Mouse (Mus musculus): ENCODE data around the gene Gna12.

The Gna12 gene

DNA sequence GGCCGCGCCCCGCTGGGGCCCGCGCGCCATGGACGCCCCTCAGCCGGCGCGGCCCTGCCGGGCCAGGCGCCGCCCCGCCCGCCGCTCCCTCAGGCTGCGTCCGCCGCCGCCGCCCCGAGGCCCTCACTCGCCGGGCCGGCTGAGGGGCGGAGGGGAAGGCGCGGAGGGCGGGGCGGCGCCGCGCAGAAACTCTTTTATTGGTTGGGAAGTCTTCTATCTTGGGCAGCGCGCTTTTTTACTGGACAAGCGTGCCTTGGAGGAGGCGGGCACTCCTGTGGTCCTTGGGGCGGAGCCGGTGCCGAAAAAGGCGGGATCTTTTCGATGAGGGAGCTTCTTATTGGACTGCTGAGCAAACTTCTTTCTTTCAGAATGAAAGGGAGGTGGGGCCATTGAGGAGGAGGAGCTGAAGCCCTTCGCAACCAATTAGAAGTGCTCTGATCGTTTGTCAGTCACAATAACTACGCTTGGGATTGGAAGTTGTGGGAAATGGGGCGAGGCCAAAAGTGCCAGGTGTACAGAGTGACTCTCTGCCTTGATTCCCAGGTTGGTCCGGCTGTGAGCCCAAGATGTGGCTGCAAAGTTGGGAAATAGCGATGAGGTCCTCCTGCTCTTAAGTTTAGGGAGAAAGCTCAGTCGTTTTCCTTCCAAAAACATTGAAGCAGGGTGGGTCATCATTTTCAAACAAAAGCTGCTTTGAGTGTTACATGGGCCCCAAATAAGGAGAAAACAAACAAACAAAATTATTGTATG, at the start of gene Gna12:
Gene Gna12 (minus strand): TSS at position 118 of the 750 bp plus-strand sequence.
- DNase-seq (ENCODE audit: low read depth, low spot score) = peak; percentile 99

DNA sequence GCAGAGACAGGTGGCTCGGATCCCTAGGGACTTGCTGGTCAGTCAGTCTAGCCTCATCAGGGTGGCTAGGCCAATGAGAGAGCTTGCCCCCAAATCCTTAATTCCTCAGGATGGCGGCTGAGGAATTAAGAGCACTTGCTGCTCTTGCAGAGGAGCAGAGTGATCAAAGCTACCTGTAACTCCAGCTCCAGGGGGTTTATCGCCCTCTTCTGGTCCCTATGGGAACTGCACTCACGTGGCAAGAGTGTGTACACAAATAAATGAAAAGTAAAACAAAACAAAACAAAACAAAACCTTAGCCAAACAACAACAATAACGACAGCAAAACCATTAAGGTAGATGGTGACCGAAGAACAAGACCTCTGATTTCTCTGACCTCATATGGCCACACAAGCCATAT, 48.4 kb upstream of the Gna12 start:
- no peak for DNase-seq (ENCODE audit: low read depth, low spot score)

DNA sequence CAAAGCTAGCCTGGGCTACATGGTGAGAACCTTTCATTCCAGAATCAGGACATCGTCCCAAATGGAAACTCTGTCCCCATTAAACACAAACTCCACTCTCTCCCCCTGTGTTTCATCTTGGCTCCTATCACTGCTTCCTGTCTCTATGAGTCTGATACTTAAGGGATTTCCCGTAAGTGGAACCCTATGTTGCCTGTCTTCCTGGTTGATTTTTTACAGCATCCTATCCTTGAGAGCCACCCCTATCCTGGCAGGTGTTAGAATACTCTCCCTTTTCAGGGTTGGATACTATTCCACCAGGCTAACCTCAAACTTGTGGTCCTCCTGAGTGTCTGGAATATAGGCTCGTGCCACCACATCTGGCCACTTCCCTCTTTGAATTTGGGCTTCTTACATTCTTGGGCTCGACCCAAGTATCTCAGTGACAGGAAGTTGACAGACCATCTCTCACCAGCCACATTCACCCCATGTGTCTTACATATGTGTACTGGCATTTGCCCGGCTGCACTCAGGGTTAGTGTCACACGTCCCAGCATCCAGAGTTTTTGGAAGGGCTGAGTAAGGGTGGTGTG, 43.6 kb upstream of the Gna12 start:
- no peak for DNase-seq (ENCODE audit: low read depth, low spot score)

GRCm38 (mm10) chr5:140873039-140873551, 42.9 kb upstream of the Gna12 start:
- no peak for DNase-seq (ENCODE audit: low read depth, low spot score)

- peak; percentile 63 for DNase-seq (ENCODE audit: low read depth, low spot score)
Measured at GRCm38 (mm10) chr5:140872532-140873038, 42.4 kb upstream of the Gna12 start.

- no peak for DNase-seq (ENCODE audit: low read depth, low spot score)
Measured at GRCm38 (mm10) chr5:140871241-140871640, 41.0 kb upstream of the Gna12 start.

DNA sequence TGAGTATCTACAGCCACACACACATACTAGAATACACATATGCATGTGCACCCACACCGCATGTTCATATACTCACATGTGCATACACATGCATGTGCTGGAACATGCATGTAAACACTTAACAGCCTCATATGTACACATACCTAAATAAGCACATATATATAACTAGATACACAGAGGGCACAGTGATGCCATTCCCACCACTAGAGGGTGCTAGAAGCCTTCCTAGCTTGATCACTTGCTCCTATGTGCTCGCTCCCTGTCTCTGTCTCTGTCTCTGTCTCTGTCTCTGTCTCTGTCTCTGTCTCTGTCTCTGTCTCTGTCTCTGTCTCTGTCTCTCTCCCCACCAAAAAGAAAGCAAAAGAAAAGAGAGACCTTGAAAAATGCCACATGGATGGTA, 38.8 kb upstream of the Gna12 start:
- DNase-seq (ENCODE audit: low read depth, low spot score) = peak; percentile 70

GRCm38 (mm10) chr5:140859730-140860129, 29.5 kb upstream of the Gna12 start:
- DNase-seq (ENCODE audit: low read depth, low spot score) = no peak

DNA sequence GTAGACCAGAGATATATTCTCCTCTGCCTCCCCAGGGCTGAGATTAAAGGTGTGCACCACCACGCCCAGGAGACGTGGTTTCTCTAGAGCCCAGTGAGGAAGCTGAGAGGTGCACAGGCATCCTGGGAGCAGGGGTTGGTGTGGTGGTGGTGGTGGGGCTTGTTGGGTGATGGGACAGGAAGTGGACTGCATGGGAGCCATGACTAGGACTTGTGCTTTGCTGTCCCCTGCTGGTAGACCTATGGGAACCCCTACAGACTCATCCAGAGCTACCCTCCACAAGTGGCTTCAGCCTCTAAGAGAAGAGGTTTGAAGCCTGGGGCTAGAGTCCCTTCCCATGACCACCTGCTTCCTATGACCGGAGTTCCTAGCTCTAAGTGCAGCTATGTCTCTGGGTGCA, 28.1 kb upstream of the Gna12 start:
- DNase-seq (ENCODE audit: low read depth, low spot score) = no peak

DNA sequence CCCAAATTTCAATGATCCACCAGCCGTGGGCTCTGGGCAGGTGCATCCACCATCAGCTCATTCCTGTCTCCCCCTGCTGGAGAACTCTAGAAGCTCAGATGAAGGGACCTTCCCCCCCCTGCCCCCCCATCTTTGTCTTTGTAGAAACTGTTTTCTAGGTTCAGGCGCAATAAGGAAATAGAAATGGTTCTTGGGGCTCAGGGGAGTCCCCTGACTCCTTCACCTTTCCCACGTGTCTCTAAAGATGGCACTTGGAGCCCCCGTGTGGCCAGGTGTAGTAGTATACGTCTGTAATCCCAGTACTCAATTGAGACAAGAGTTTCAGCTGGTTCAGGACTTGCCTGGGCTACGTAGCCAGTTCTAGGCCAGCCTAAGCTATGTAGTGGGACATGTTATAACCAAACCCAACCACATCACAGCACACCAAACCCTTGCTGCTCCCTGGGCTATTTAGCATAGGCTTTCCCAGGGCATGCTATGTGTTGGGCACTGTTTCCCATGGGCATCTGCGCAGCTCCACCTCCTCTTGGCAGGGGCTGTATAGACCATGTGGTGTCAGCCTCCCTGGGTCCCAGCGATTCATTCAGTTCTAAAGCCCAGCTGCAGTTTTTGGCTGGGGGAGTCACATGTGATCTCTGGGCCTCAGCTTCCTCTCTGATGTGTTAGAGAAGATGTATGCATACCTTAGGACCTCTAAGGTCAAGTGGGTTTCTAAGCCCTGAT, 27.4 kb upstream of the Gna12 start:
- DNase-seq (ENCODE audit: low read depth, low spot score) = no peak

DNA sequence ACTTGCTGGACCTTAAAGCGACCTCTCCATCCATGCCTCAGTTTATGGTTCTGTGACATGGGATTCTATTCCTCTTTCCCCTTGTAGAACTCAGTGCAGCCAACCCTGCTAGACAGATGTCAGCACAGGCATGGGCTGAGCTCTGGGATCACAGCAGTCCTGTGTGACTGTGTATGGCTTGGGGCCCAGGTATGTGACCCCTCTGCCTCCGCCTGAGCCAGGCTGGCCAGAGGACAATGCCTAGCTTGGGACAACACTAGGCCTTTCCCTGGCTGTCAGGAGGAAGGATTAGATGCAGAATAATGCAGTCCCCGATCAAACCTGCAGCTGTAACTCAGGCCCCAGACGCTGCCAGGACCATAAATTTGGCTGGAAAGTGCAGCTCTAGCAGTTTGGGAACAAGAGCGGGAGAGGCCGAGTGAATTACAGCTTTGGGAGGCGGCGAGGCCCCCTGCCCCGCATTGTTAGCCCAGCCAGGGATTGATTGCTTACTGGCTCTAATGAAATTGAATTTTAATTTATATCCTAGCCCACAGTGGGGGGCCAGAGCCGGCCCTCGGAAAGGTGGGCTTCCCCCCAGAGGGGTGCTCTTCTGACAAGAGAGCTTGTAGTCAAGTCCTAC, 25.8 kb upstream of the Gna12 start:
- DNase-seq (ENCODE audit: low read depth, low spot score) = no peak

DNA sequence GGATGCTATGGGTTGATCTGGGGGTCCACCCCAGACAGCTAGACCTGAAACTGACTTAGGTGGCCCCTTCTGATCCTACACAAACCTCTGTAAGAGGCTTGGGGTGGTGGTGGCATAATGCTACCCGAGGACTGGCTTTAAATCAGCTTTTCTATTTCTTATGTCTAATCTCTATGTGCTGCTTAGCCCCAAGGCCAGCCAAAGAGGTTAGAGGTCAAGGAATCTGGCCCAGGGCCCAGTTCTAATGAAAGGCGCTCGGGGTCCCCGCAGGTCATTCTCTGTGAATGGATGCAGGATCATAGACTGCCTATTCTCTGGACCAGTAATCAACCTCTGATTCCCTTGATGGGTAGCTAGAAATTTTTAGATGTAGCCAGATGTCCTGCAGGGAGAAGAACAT, 24.5 kb upstream of the Gna12 start:
- DNase-seq (ENCODE audit: low read depth, low spot score) = no peak

- DNase-seq (ENCODE audit: low read depth, low spot score) = no peak
Measured at GRCm38 (mm10) chr5:140853723-140854122, 23.5 kb upstream of the Gna12 start.

- no peak for DNase-seq (ENCODE audit: low read depth, low spot score)
Measured at GRCm38 (mm10) chr5:140852435-140852996, 22.3 kb upstream of the Gna12 start.

GRCm38 (mm10) chr5:140847300-140847729, 17.1 kb upstream of the Gna12 start:
- peak; percentile 77 for DNase-seq (ENCODE audit: low read depth, low spot score)

DNA sequence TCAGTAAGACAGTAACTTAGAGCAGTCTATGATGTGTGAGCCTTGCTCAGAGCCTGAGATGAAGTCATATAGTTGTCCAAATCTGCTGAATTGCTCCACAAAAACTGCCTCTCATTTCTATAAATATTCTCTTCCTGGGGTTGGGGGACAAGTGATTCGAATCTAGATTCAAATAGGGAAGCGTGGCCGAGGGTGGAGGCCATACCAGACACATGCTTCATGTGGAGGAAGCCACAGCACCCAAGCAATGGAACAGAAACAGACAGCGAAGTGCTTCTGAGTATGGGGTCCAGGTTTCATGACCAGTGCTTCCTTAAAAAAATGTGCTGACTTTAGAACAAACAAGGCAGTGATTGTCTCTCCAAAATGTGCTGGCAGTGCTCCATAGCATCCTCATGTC, 11.7 kb upstream of the Gna12 start:
- DNase-seq (ENCODE audit: low read depth, low spot score) = no peak

DNA sequence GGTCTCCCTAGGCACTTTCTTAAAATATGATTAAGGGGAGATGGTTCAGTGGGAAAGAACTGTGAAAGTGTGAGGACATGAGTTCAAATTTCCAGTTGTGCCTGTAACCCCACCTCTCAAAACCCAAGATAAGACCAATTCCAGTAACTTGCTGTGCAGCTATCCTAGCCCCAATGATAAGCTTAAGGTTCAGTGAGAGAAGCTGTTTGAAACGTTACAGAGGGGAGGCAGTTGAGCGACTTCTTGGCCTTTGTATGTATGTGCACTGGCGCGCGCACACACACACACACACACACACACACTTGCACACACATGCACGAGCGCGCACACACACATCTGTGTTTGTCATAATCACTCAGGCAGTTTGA, 817 bp upstream of the Gna12 start:
- no peak for DNase-seq (ENCODE audit: low read depth, low spot score)

- DNase-seq (ENCODE audit: low read depth, low spot score) = peak; percentile 33
Measured at GRCm38 (mm10) chr5:140829911-140830294, 328 bp downstream of the Gna12 start.

GRCm38 (mm10) chr5:140829081-140829910, 935 bp downstream of the Gna12 start:
- DNase-seq (ENCODE audit: low read depth, low spot score) = no peak

GRCm38 (mm10) chr5:140828363-140828762, 1.9 kb downstream of the Gna12 start:
- no peak for DNase-seq (ENCODE audit: low read depth, low spot score)

DNA sequence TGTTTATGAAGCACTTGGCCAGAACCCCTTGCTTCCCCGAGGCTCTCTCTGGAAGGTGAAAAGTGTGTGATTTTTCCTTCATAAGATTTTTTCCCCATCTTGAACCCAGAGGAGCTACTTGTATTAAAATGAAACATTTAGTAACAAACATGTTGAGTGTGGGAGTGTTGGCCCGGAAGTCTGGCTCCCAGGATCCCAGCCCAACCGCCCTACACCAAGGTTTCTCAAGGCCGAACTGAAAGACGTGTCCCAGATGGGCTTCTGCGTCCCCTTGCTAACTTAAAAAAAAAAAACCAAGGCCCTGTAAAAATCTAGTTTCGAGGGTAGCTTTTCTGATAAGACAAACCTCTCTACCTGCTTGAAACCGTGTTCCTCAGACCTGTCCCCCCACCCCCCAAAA, 2.3 kb downstream of the Gna12 start:
- no peak for DNase-seq (ENCODE audit: low read depth, low spot score)

All from forelimb bud, embryonic 11.5 days (tissue).